Mouse (Mus musculus) liver, postnatal 0 days (tissue): ENCODE data around the gene Slc10a1.

ENCODE experiments used
- CTCF ChIP-seq: sonication (generic); IDR thresholded peaks from 2 replicates; pipeline ENCODE4 v1.5.1; 2016; ENCODE audit warnings: antibody characterized with exemption, low read depth
- EP300 ChIP-seq: IDR thresholded peaks from 2 replicates; pipeline ENCODE4 v1.6.1; 2016; ENCODE audit warnings: antibody characterized with exemption, low read depth, mild to moderate bottlenecking

DNA sequence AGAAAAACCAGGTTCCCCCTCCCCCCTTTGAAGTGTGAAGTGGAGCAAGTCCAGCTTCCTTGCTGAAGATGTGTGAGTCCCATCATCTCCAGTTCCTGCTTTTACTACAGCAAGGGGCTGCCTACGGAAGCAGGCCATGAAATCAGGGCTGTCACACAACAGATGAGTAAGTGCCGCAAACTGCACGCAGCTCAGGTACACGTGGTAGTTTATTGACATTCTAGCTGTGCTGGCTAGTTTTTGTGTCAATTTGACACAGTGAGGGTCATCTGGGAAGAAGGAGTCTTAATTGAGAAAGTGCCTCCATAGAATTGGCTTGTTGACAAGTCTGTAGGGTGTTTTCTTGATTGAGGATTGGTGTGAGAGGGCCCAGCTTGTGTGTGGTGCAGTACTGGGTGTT is 5.9 kb downstream of the Slc10a1 start:
- TF ChIP-seq CTCF = no peak
- no peak for TF ChIP-seq EP300
